Mouse (Mus musculus) brain, embryonic 18.5 days (tissue): ENCODE results near the gene Cdc42se1.

Source experiments
- DNase-seq: peaks from one replicate; pipeline ENCODE4 v3.0.0-alpha.2; 2012; ENCODE audit warnings: low read depth, low spot score

The Cdc42se1 gene

DNA sequence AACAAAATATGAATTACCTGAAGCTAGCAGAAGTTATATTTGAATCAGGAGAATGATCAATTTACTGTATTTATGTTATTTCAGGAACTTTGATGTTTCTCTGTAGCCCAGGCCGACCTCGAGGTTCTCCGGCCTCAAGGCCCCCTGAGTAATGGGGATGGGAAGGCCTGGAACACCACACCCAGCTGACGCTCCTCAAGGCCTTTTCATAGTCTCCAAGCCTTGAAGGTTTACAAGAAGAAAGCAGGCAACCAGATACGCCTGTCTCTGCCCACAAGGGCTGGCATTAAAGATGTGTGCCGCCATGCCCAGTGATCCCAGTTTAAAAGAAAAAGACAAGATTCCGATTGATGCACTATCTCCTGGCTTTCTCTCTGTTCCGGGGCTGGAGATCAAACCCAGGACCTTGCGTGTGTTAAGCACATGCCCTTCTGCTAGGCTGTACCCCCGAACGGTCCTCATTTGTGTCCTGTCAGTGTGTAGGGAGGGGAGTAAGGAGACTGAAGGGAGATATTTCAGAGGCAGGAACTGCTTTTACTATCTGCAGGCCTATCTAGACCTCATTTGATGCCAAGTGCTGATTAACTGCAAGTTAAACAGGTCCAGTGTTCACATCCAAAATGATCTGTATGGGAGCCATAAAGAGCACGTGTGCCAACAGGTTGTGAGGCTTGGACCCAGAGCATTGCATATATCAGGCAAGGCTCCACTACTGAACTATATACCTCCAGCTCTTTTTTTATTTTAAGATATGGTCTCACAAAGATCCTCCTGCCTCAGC, 56.2 kb downstream of the Cdc42se1 start:
- DNase-seq: no peak

DNA sequence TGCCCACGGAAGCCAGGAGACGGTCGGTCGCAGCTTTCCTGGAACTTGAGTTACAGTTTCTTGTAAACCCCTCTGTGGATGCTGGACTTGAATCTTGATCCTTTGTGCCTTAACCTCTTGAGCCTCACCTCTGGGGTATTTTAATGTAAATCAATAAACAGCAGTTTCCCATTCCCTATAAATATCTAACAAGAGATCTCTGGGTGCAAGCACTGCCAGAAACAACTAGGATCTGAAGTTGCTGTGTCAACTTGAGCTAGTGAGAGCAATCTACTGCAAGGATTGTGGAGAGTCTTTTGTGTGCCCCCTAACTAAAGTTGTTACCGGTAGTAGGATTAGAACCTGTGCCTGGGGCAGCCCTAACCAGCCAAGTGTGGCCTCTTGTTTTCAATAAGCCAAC, 56.9 kb downstream of the Cdc42se1 start:
- DNase-seq: no peak
